Mouse (Mus musculus): ENCODE measurements around the gene Kti12. TPM values are rescaled to one million over a fixed set of nuclear protein-coding genes. Genes with fewer than 3 reads are reported as not detected.
A peak's percentile ranks its signal among the peaks of the same experiment; 100 is the strongest.

The Kti12 gene
- 12.1 and 17.1 TPM in 2 replicates for polyA plus RNA-seq (2011; ENCODE audit: insufficient read depth, insufficient read length, low replicate concordance, missing spikeins)

GRCm38 (mm10) chr4:108847715-108848504, at the start of gene Kti12:
Gene Kti12, plus strand, starts transcription at chr4:108847785.
- H3K4me3 ChIP-seq (replicated peaks; ENCODE audit: control insufficient read depth, low read depth, low read length), result peak within 1 kb of the TSS; percentile 100
- peak; percentile 53; the same call in 1 of the 2 replicates for TF ChIP-seq POLR2A (IDR thresholded peaks at IDR 0.05; ENCODE audit: borderline replicate concordance, control insufficient read depth, low read depth, low read length)
- TF ChIP-seq CTCF (IDR thresholded peaks at IDR 0.05; ENCODE audit: control insufficient read depth, insufficient read depth, low read length), result no peak
- peak within 1 kb of the TSS; percentile 92 for H3K27ac ChIP-seq (ENCODE audit: control insufficient read depth, insufficient read depth, low read depth, low read length, poor library complexity)
- under 1% methylated on average over 77 of the region's 77 CpGs for WGBS
- no peaks in the 10 kb centered on the region for H3K4me1 ChIP-seq (ENCODE audit: control insufficient read depth, insufficient read depth, low read length)

- H3K27ac ChIP-seq (ENCODE audit: control insufficient read depth, insufficient read depth, low read depth, low read length, poor library complexity), result no peak overlapping the region
- no peaks in the 10 kb centered on the region for H3K4me1 ChIP-seq (ENCODE audit: control insufficient read depth, insufficient read depth, low read length)
- WGBS, result 36% methylated on average over 2 of the region's 2 CpGs
- H3K4me3 ChIP-seq (replicated peaks; ENCODE audit: control insufficient read depth, low read depth, low read length), result no peak overlapping the region
- peak; percentile 63 for TF ChIP-seq CTCF (IDR thresholded peaks at IDR 0.05; ENCODE audit: control insufficient read depth, insufficient read depth, low read length)
- TF ChIP-seq POLR2A (IDR thresholded peaks at IDR 0.05; ENCODE audit: borderline replicate concordance, control insufficient read depth, low read depth, low read length), result no peak
Measured at GRCm38 (mm10) chr4:108798083-108798830, 49.3 kb upstream of the Kti12 start.

DNA sequence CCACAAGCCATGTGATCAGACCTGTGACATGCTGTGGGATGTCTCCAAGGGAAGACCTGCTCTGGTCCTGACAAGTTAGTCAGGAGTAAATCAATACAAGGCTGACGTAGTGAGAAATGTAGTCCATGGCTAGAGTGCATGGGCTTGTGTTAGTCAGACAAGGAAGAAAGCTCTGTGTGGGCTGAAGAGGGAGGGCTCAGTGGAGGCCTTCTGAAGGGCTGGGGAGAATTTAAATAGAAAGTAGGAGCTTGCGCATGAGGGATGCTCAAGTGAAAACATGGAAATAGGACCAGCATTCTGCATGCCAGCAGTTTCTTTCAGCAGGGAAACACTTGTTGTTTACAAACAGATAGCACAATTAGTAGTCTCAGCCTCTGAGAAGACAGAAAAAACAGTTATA, 44.0 kb upstream of the Kti12 start:
- no peak overlapping the region for H3K27ac ChIP-seq (ENCODE audit: control insufficient read depth, insufficient read depth, low read depth, low read length, poor library complexity)
- TF ChIP-seq POLR2A (IDR thresholded peaks at IDR 0.05; ENCODE audit: borderline replicate concordance, control insufficient read depth, low read depth, low read length), result no peak
- TF ChIP-seq CTCF (IDR thresholded peaks at IDR 0.05; ENCODE audit: control insufficient read depth, insufficient read depth, low read length), result no peak
- 75% methylated on average over 2 of the region's 2 CpGs for WGBS
- no peaks in the 10 kb centered on the region for H3K4me1 ChIP-seq (ENCODE audit: control insufficient read depth, insufficient read depth, low read length)
- H3K4me3 ChIP-seq (replicated peaks; ENCODE audit: control insufficient read depth, low read depth, low read length), result no peak overlapping the region

DNA sequence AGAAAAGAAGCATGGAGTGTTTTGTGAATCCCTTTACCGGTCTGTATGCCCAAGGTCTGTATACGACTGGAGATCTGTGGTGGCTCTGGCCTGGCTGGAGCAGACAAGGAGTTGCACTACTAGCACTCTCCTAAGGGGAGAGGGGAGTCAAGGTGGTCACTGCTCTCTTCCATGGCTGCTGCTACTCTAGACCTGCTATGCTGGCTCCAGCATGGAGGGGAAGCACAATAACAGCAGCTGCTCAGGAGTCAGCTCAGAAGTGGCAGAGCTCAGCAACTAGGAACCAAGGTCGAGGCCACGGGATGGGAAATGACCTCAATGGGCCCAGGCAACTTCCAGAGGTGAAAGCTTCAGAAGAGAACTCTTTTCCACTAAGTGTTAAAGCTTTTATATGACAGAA, 36.4 kb upstream of the Kti12 start:
- TF ChIP-seq POLR2A (IDR thresholded peaks at IDR 0.05; ENCODE audit: borderline replicate concordance, control insufficient read depth, low read depth, low read length) (no peak), CTCF (IDR thresholded peaks at IDR 0.05; ENCODE audit: control insufficient read depth, insufficient read depth, low read length) (no peak)
- Histone ChIP-seq H3K4me3 (replicated peaks; ENCODE audit: control insufficient read depth, low read depth, low read length) (no peak overlapping the region), H3K4me1 (ENCODE audit: control insufficient read depth, insufficient read depth, low read length) (no peaks in the 10 kb centered on the region), H3K27ac (ENCODE audit: control insufficient read depth, insufficient read depth, low read depth, low read length, poor library complexity) (no peak overlapping the region)
- WGBS, result 57% methylated on average over 4 of the region's 4 CpGs

GRCm38 (mm10) chr4:108811550-108811949, 36.0 kb upstream of the Kti12 start:
- no peaks in the 10 kb centered on the region for H3K4me1 ChIP-seq (ENCODE audit: control insufficient read depth, insufficient read depth, low read length)
- WGBS, result 76% methylated on average over 6 of the region's 6 CpGs

DNA sequence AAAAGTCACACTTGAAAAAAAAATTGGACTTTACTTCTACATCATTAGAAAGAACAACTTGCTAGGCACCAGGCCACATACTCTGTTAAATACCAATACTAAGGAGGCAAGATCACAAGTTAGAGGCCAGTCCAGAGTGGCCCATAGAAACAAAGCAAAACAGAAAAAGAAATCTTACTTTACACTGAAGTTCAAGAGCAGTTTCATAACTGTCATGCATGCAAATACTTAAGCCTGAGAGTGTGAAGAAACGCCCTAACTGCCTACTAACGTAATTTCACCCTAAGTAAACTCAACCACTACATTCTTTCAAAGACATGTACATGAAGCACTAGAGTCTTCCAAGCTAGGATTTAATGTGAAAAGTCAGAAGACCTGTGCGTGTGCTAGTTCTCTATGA, 21.9 kb upstream of the Kti12 start:
- Histone ChIP-seq H3K4me1 (ENCODE audit: control insufficient read depth, insufficient read depth, low read length) (no peaks in the 10 kb centered on the region), H3K4me3 (replicated peaks; ENCODE audit: control insufficient read depth, low read depth, low read length) (no peak overlapping the region), H3K27ac (ENCODE audit: control insufficient read depth, insufficient read depth, low read depth, low read length, poor library complexity) (no peak overlapping the region)
- WGBS, result 88% methylated on average over 3 of the region's 3 CpGs
- no peak for TF ChIP-seq CTCF (IDR thresholded peaks at IDR 0.05; ENCODE audit: control insufficient read depth, insufficient read depth, low read length)
- no peak for TF ChIP-seq POLR2A (IDR thresholded peaks at IDR 0.05; ENCODE audit: borderline replicate concordance, control insufficient read depth, low read depth, low read length)

More at GRCm38 (mm10) chr4:108811550-108811949, 36.0 kb upstream of the Kti12 start:
- Histone ChIP-seq H3K27ac (ENCODE audit: control insufficient read depth, insufficient read depth, low read depth, low read length, poor library complexity) (no peak overlapping the region), H3K4me3 (replicated peaks; ENCODE audit: control insufficient read depth, low read depth, low read length) (no peak overlapping the region)
- TF ChIP-seq POLR2A (IDR thresholded peaks at IDR 0.05; ENCODE audit: borderline replicate concordance, control insufficient read depth, low read depth, low read length) (no peak), CTCF (IDR thresholded peaks at IDR 0.05; ENCODE audit: control insufficient read depth, insufficient read depth, low read length) (no peak)

DNA sequence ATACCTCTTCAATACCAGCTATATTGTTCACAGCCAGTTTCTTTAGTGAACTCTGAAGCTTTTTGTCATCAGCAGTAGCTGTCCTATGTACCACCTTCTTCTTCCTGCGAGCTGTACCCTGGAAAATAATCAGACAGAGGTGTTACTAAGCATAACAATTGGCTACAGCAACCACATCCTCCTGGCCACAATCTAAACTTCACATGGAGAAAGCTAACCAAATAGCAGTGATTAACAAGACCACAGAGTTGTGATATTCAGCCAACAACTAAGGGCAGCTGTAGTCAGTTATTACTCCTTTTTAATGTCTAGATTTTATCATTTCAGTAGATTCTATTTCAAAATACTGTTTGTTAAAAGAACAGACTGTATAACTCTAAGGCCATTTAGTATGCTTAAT, 21.5 kb upstream of the Kti12 start:
- no peak overlapping the region for H3K27ac ChIP-seq (ENCODE audit: control insufficient read depth, insufficient read depth, low read depth, low read length, poor library complexity)
- no peak overlapping the region for H3K4me3 ChIP-seq (replicated peaks; ENCODE audit: control insufficient read depth, low read depth, low read length)
- 55% methylated on average over 1 of the region's 1 CpGs for WGBS
- no peaks in the 10 kb centered on the region for H3K4me1 ChIP-seq (ENCODE audit: control insufficient read depth, insufficient read depth, low read length)
- TF ChIP-seq CTCF (IDR thresholded peaks at IDR 0.05; ENCODE audit: control insufficient read depth, insufficient read depth, low read length) (no peak), POLR2A (IDR thresholded peaks at IDR 0.05; ENCODE audit: borderline replicate concordance, control insufficient read depth, low read depth, low read length) (no peak)

GRCm38 (mm10) chr4:108826643-108827042, 20.9 kb upstream of the Kti12 start:
- no peak overlapping the region for H3K27ac ChIP-seq (ENCODE audit: control insufficient read depth, insufficient read depth, low read depth, low read length, poor library complexity)
- 84% methylated on average over 2 of the region's 2 CpGs for WGBS
- H3K4me3 ChIP-seq (replicated peaks; ENCODE audit: control insufficient read depth, low read depth, low read length), result no peak overlapping the region
- H3K4me1 ChIP-seq (ENCODE audit: control insufficient read depth, insufficient read depth, low read length), result no peaks in the 10 kb centered on the region
- TF ChIP-seq POLR2A (IDR thresholded peaks at IDR 0.05; ENCODE audit: borderline replicate concordance, control insufficient read depth, low read depth, low read length), result no peak
- TF ChIP-seq CTCF (IDR thresholded peaks at IDR 0.05; ENCODE audit: control insufficient read depth, insufficient read depth, low read length), result no peak

Measured in bone marrow, adult 2 months (tissue).